Mouse (Mus musculus) megakaryocyte progenitor cell, adult 5-6 weeks (primary cell): ENCODE results near the gene Arhgef10l. TPM values are rescaled to one million over a fixed set of nuclear protein-coding genes. Genes with fewer than 3 reads are reported as not detected.

ENCODE experiments used
- ATAC-seq: replicated peaks from 2 replicates; pipeline ENCODE4 v1.8.0; 2016; ENCODE audit warnings: mild to moderate bottlenecking, moderate TSS enrichment, inconsistent platforms; ENCODE audit not compliant: poor library complexity
- total RNA-seq, 2 experiments: library from RNA; stranded (forward) in 1 of 2; stranded (reverse) in 1 of 2; fragments of 157-497, 149-512 nt in 1 of 2; fragments of 200-1000 nt in 1 of 2; gene quantifications; 2 replicates each; pipeline versions ENCODE4 v1.2.3 to v1.2.4; 2015 to 2017

Gene Arhgef10l
- total RNA-seq, 2 experiments from 2014 or later: 1.1 to 8.5 TPM

DNA sequence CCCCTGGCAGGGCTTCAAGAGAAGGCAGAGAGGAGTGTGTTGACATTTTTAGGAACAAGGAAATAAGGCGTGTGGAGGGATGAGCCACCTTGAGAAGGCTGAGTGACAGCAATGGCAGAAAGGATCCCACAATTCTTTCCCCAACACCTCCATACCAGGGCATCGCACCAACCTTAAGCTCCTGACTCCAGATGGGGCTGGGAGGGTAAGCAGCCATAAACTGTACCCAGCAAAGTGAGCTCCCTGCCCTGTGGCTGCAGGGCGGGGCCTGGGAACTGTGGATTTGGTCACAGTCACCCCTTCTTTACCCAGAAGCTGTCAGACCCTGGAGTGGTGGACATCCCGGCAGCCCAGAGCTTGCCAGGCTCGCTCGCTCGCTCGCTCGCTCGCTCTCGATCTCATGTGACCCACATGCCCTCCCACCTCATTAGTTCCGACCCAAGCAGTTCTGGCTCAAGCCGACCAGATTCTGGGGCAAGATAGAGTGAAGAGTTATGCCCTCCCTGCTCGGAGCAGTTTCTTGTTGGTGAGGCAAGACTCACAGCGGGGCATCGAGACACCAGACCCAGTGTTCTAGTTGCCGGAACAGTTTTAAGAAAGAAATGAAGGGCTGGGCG, 4.3 kb downstream of the Arhgef10l start:
- ATAC-seq: no peak

DNA sequence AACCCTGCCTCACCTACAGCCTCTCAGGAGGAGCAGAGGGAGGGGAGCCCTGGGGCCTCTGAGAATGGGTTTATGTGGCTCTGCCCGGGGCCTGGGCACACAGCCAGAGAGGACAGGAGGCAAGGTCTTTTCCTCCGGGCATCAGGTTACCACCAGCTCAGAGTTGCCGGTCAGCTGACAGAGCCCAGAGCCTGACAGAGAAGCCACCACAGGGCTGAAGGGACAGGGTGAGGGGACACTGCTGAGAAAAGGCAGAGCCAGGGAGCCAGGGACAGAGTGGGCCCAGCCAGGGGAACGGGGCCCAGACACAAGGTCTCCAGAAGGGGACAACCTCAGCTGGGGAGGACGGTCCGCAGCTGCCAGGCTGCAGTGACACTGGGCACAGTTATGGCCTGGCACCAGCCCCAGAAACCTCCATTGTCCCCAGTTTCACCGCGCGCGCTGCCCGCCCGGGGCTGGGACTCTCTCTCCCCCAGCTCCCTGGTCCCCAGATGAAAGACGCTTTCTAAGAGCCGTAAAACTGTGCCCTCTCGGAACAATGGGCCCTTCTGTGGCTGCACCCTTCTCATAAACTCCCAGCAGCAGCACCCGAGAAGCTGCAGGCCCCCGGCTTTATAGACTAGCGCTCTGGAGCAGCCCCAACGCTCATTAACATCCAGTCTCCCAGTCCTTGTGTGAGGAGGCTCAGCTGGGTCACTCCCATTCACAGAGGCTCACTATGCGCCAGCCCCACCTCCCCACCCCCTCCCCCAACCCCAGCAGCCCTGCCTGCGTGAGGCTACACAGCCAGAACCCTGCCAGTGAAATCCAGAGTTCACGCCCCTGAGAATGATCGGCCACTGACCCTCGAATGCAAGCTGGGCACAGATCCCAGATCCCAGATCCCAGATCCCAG, 7.9 kb downstream of the Arhgef10l start:
- ATAC-seq: no peak

DNA sequence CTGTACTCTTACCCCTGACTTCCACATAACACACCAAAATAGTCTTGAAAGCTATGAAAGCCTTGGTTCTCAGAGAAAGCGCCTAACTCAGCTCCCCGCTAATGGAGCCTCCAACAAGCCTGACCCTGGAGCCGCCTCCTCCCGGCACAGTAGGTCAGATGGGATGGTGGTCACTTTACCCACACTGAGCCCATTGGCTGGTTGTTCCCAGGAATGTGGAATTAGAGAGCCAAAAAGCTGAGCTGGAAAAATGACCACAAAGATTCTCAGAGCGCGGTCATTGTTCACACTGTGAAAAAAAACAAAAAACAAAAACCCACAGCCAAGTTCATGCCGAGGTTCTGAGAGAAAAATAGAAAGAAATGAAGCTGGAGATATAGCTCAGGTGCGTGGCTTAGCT, 9.3 kb downstream of the Arhgef10l start:
- ATAC-seq: no peak

DNA sequence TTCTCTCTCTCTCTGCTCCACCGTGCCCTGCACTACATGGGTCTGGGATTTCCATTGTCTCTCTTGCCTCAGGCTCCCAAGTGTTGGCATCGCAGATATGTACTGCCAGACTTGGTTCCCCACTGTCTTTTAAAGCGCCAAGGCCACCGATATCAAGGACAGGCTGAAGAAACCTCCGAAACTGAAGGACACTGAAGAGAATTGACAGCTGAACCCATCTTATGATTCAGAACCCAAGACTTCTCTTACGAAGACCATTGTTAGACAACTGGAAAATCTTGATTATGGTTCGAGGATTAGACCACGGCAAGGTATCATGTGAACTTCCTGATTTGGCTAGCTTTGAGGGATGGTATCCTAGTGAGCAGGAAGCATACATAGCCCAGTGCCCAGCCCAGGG, 11.0 kb downstream of the Arhgef10l start:
- no peak for ATAC-seq

DNA sequence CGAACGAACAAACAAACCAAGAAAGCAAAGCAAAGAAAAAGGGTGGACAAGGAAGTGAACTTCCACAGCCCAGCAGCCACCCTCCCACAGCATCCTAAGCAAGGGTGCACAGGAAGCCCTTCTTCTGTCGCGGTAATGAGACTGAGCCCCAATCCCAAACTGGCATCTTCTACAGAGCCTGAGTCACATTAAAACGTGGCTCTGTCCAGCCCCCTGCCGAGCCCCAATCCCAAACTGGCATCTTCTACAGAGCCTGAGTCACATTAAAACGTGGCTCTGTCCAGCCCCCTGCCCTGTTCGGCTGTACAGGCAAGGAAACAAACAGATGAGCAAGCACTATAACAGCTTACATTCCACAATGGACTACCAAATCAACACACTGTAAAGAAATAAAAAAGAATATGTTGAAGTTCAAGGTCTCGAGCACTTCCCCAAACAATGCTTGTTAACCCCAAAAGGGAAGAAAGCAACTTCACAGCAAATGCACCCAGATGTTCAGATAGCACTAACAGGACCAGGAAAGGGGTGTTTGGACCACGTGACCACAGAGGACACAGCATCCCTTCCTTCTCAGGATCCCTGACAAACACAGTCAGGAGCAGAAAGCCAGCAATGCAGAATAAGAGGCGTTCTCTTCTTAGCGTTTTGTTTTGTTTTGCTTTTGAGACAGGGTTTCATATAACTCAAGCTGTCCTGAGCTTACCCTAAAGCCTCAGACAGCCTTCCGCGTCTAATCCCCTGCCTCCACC, 11.8 kb downstream of the Arhgef10l start:
- peak; percentile 35 for ATAC-seq

DNA sequence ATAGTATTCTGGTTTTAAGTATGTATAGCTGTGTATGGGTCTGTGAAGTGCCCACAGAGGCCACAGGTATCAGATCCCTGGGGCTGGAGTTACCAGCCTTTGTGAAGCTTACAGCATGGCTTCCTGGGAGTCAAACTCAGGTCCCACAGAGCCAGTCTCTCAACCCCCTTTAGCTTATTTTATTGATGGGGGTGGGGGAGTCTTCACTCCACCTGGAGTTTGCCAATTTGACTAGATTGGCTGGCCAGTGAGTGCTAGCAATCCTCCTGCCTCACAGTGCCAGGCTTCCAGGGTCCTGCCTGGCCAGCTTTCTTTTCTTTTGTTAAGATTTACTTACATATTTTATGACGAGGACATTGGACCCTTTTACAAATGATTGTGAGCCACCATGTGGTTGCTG, 16.1 kb downstream of the Arhgef10l start:
- no peak for ATAC-seq

DNA sequence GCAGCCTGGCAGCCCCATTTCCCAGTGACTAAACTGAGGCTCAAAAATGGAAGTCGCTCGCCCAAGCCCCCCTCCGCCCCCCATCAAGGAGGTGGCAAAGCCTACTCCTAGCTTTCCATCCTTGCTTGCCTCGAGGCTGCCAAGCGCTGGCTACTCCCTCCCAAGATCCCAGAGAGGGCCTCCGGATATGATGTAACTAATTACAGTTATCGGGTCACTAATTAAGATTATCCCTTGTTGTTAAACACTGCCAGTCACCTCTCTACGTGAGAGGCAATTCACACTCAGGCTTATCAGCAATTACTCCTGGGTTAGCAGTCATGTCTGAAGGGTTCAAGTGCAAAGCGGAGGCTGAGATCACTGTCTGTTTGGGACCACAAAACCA, 16.6 kb downstream of the Arhgef10l start:
- no peak for ATAC-seq

DNA sequence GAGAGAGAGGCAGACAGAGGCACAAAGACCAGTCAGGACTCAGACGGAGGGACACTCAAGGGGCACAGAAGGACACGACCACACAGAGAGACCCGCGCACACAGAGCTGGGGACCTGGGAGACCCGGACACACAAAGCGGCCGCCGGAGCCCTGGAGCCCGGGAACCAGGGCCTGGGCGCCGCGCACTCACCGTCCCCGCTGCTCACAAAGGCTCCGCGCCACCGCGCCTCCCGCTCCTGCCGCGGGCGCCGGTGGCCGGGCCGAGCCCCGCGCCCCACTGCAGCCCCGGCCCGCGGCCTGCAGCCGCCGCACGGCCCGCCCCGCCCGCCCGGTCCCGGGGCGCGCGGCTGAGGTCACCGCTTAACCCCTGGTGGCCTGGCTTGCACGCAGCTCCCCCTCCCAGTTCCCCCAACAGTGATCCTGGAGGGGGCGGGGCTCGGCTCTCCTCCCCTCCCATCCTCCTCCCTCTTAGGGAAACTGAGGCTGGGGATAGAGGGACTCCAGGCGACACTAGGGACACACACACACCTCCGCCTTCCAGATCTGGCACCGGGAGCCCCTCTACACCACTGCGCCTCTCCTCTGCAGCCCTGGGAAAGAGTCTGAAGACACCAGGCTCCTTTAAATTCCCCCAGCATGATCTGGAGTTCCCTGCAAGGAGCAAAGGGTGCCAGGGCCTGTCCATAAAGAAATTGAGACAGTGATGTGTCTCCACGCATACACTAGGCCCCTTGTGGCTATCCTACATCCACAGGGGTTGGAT, 17.2 kb downstream of the Arhgef10l start:
- ATAC-seq: 0 out of 2 replicates have a peak, but pooled peaks have one; percentile 14

DNA sequence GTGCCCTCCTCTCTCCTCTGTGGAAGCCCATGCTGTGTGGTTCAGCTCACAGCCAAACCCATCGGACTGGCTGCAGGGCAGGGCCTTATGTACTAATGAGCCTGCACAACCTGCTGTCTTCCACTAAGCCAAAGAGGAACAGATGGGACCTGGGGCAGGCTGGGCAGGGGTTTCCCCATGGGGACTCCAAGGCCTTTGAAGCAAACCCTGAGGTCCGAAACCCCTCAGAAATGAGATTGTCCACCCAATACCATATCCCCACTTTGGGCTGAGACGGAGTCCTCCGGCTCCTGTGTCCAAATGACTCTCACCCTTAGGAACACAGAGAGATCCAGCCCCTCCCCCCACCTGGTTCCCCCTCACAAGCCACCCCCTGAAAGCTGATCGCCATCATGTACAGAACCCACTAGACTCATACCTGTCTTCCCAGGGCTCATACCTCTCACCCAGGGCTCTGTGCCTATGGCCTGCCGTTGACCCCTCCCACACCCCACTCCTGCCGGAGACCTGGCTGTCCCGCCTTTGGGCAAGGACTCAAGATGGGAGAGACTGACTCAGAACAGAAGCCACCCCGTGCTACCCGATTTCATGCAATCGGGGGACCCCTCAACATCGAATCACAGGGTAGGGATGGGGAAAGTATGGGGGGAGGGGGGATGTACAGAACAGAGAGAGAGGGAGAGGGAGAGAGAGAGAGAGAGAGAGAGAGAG, 17.9 kb downstream of the Arhgef10l start:
- peak; percentile 42 for ATAC-seq

DNA sequence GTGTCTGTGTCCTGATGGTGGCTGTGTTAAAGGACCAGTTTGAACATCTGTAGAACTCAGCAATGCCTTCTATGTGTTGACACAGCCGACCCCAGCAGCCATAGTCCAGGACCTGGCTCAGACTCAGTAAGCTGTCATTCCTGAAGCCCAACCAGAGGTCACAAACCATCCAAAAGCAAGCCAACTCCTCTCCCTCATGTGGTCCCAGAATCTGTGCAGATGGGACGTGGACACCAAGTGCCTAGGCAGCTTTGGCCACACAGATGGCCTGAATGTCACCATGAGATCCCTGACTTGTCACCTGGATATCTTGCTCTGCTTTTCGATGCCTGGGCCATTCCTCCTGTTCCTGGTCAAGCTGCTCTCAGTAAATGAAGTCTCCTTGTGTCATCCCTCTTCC, 20.2 kb downstream of the Arhgef10l start:
- ATAC-seq: no peak

DNA sequence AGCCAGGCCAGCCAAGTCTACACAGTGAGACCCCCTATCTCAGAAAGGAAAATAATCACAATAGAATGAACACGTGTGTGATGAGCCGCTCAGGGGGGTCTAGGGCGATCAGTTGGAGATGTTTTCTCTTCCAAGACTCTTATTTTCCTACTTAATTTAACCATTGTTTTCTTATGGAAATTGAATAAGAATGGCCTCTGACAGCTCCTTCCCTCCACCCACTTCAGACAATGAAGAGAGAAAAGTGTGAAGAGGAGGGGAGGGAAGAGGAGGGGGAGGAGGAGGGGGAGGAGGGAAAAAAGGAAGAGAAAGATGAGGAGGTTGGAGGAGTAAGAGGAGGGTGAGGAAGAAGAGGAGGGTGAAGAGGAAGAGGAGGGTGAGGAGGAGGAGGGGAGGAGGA, 21.1 kb downstream of the Arhgef10l start:
- no peak for ATAC-seq

DNA sequence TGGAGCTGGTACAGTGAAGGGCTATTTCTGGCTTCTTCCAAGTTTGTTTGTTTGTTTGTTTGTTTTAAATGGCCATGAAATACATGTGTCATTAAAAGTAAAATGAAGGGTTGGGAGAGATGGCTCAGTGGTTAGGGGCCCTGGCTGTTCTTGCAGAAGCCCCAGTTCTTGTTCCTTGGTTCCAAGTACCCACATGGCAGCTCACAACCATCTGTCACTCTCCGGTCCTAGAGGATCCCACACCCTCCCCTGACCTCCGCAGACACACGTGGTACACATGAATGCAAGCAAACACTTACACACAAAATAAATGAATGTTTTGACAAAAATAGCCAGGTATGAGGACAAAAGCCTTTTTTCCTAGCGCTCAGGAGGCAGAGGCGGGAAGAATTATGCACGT, 21.5 kb downstream of the Arhgef10l start:
- ATAC-seq: no peak

DNA sequence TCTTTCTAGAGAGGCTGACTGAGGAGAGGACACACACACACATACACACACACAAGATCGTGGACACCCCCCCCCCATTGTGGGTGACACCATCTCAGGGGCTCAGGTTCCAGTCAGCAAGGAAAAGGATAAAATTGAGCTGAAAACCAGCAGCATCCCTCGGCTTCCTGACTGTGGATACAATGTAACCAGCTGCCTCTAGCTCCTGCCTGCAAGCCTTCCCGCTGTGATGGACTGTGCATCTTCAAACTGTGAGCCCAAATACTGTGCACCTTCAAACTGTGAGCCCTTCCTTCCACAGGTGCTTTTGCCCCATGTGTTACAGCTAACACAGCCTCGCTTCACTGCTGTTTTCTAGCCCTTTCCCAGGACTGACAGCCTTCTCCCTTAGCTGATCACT, 23.4 kb downstream of the Arhgef10l start:
- ATAC-seq: no peak

DNA sequence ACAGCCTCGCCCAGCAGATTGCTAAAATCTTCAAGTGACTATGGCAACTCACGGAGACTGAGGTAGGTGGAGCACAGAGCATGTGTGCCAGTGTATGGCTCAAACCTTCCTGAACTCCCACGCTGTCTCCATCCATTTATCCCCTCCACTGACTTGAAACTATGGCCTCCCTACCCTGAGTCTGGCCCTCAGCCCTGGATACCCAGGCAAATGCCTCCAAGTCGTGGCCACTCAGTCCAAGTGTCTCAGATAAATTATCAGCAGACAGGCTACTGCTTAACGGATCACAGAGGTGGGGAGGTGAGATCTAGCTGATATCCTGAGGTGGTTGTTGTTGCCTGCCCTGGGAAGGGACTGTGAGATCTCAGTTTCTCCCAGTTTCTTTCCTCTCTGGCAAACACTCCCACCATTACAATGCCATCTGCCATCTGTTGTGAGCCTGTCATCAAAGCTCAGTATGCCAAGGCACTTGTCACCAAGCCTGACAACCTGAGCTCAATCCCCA, 24.3 kb downstream of the Arhgef10l start:
- ATAC-seq: no peak

DNA sequence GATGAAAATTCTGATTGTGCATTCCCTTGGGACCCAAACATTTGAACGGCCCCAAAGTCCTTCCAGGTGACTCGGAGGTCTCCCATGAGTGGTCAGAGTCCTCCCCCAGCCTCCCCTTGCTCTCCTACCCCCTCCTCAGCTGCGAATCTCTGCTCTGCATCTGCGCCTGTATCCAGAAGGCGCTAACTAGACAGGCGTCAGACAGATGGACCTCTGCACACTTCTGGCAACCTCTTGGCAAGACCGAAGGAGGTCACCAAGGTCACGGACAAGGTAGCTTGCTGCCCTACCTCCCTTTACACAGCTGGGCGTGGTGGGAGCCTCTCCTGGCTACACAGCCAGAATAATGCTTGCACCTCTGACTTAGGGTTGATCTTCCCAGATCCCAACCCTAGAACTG, 25.1 kb downstream of the Arhgef10l start:
- no peak for ATAC-seq

DNA sequence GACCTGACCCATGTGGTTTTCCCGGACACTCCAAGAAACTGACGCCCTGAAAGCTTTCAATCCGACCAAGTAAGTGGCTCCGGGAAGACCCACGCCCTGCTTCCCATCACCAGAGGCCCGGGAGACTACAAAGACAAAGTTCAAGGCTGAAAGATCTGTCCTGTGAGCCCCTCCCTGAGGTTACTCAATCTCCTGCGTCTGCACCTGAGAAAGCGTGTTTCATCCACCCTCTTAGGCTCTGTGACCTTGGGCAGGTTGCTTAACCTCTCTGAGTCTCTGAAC, 25.6 kb downstream of the Arhgef10l start:
- no peak for ATAC-seq

DNA sequence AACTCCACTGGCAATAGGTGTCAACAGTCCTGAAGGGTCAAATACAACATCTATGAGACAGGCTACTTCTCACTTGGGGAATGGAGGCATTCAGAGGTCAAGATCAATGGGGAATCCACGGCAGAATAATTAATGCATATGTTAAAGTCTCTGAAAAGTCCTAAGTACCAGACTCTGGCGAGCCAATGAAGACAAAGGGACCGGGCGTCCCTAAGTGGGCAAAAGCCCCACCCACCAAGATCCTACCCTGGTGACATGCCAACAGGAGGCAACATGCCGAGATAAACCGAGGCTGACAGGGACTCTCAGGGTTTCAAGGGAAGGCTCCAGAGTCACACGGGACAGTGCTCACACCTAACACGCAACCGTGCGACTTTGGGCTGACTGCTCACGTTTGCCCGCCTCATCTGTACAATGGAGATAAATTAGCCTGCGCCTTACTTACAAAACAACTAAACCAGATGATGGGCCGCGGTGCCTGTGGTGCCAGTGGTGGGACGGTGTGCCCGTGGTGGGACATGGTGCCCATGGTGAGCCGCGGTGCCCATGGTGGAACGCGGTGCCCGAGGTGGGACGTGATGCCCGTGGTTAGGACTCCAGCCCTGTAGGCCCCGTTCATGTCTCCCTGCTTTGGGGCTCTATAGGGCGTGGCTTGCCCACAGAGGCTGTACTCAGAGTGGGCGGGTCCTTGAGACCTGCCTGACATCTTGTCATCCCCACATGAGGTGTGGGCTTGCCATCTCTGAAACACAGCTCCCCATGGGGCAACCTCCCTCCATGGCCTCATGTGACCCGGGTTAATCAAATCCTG, 26.2 kb downstream of the Arhgef10l start:
- no peak for ATAC-seq

DNA sequence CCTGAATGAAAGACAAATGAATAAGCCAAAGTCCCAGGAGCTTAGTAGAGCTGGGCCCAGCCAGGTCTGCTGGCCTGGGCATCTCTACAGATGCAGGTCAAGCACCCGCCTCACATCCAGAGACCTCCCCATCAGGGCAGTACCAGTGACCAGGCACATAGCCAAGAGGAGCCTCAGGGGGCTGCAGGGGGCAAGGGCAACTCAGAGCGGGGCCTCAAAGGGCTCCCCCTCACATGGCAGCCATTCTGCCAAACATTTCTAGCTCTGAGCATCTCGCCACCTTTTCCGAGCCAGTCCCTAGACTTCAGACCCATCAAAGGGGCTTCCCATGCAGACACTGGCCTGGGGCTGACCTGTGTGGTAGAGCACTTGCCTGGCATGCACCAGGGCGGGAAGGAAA, 27.2 kb downstream of the Arhgef10l start:
- ATAC-seq: no peak

DNA sequence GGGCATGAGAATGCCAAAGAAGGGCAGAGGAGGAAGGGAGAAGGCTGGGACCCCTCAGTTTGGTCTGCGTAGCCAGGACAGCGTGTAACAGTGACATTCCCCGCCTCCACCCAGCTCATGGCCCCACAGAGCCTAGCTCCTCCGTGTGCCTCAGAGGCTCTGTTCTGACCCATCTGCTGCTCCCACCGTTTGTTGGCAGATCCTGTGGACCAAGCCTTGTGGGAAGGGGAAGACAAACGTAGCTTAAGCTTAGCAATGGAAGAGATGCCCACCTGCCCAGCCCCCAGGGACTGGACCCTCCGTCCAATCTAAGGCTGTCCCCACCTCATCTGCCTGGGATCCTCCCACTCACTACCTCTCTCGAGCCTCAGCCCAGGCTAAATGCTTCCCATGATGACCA, 28.5 kb downstream of the Arhgef10l start:
- no peak for ATAC-seq
